ENCODE assay signal across 13 mouse cellular contexts in genomic region chr1:87637878-87638600, GRCm38 (mm10). TPM values are rescaled to one million over a fixed set of nuclear protein-coding genes. Genes with fewer than 3 reads are reported as not detected.
DNase-seq lines count a peak whose midpoint lies in the region; ATAC-seq and TF ChIP-seq lines count a peak whose summit lies in the region.
"Had no signal": no experiment of that assay in that cellular context is flagged by ENCODE, and none has a peak within 500 bp of the region (broad histone marks: within the 10 kb centered on the region; RNA-seq: fewer than 3 reads in every experiment).

No protein-coding gene starts in this region.

- H3K36me3 ChIP-seq in intestine, embryonic 16.5 days (ENCODE audit: control insufficient read depth, insufficient read depth, low read length), result no peaks in the 10 kb centered on the region
- no peaks in the 10 kb centered on the region for H3K36me3 ChIP-seq in midbrain, embryonic 13.5 days

- no peak overlapping the region for H3K4me3 ChIP-seq in bone marrow, adult 2 months (replicated peaks; ENCODE audit: control insufficient read depth, low read depth, low read length)
- no peak overlapping the region for H3K4me3 ChIP-seq in intestine, embryonic 16.5 days (ENCODE audit: low read length)
- H3K4me3 ChIP-seq in midbrain, embryonic 13.5 days (replicated peaks), result no peak overlapping the region

- H3K9me3 ChIP-seq in intestine, embryonic 16.5 days (ENCODE audit: control insufficient read depth, low read length), result no peaks in the 10 kb centered on the region
- H3K9me3 ChIP-seq in midbrain, embryonic 13.5 days, result no peaks in the 10 kb centered on the region

- intact Hi-C loops in gastrocnemius, postnatal 14 days (cut with DNase I; ENCODE audit: low total_unique reads), result no loop called here

- peak overlapping the region; percentile 71 for H3K27ac ChIP-seq in bone marrow, adult 2 months (ENCODE audit: control insufficient read depth, insufficient read depth, low read depth, low read length, poor library complexity)
- no peak overlapping the region for H3K27ac ChIP-seq in intestine, embryonic 16.5 days (ENCODE audit: low read length)
- no peak overlapping the region for H3K27ac ChIP-seq in midbrain, embryonic 13.5 days

- no peaks in the 10 kb centered on the region for H3K27me3 ChIP-seq in intestine, embryonic 16.5 days (replicated peaks; ENCODE audit: control insufficient read depth, insufficient read depth, low read length)
- H3K27me3 ChIP-seq in midbrain, embryonic 13.5 days, result no peaks in the 10 kb centered on the region

- peak; percentile 68 for ATAC-seq in intestine, embryonic 16.5 days
- peak; percentile 12; the same call in 1 of the 2 replicates for ATAC-seq in monocyte, adult 5-6 weeks (replicated peaks; ENCODE audit: insufficient number of reproducible peaks, low FRiP score, low TSS enrichment, poor library complexity, severe bottlenecking)
- no peak for ATAC-seq in midbrain, embryonic 13.5 days
- ATAC-seq: forebrain, embryonic 14.5 days had no signal

- no peak for TF ChIP-seq CTCF in bone marrow, adult 2 months (IDR thresholded peaks at IDR 0.05; ENCODE audit: control insufficient read depth, insufficient read depth, low read length)

- peak; percentile 33 for DNase-seq in layer of hippocampus, adult 9-11 months
- no peak for DNase-seq in layer of hippocampus, adult 11-12 months (ENCODE audit: low spot score)
- no peak for DNase-seq in gastrocnemius, postnatal 14 days
- DNase-seq: cerebellum, adult 9-10 months; gastrocnemius, postnatal 10 days; heart, postnatal 14 days; kidney, adult 8-10 months; layer of hippocampus, postnatal 36 days had no signal

- no peak overlapping the region for H3K9ac ChIP-seq in intestine, embryonic 16.5 days (ENCODE audit: low read depth, low read length)
- no peak overlapping the region for H3K9ac ChIP-seq in midbrain, embryonic 13.5 days (replicated peaks)

- WGBS in bone marrow, adult 2 months, result 8% methylated on average over 4 of the region's 4 CpGs
- WGBS in intestine, embryonic 16.5 days, result 75% methylated on average over 4 of the region's 4 CpGs
- 93% methylated on average over 4 of the region's 4 CpGs for WGBS in midbrain, embryonic 13.5 days

- H3K4me1 ChIP-seq in bone marrow, adult 2 months (ENCODE audit: control insufficient read depth, insufficient read depth, low read length), result peaks cover 28% of the 10 kb centered on the region
- no peaks in the 10 kb centered on the region for H3K4me1 ChIP-seq in intestine, embryonic 16.5 days (ENCODE audit: control insufficient read depth, insufficient read depth, low read length)
- no peaks in the 10 kb centered on the region for H3K4me1 ChIP-seq in midbrain, embryonic 13.5 days (replicated peaks)

- no peak overlapping the region for H3K4me2 ChIP-seq in intestine, embryonic 16.5 days (ENCODE audit: low read depth, low read length)
- H3K4me2 ChIP-seq in midbrain, embryonic 13.5 days (replicated peaks), result no peak overlapping the region

- no peak for TF ChIP-seq POLR2A in bone marrow, adult 2 months (IDR thresholded peaks at IDR 0.05; ENCODE audit: borderline replicate concordance, control insufficient read depth, low read depth, low read length)

RNA-seq across cellular contexts. Expression of gene Inpp5d, which starts 17.9 kb away (rescaled TPM):
- 47.2 and 80.4 TPM in 2 replicates for polyA plus RNA-seq in bone marrow, adult 2 months (2011; ENCODE audit: insufficient read depth, insufficient read length, low replicate concordance, missing spikeins)
- 3.4 and 5.3 TPM in 2 replicates for polyA plus RNA-seq in intestine, embryonic 16.5 days (2015; fragmentation: Nextera tagmentation; extraction: Ambion mirVana)
- 146 to 215 TPM (median 169 TPM) in 3 replicates for total RNA-seq in monocyte, adult 5-6 weeks (2017)
- 1 to 10 TPM; 3.9 to 7.3 TPM for total RNA-seq in gastrocnemius, postnatal 14 days (2021)
- 1.9 and 2.5 TPM in 2 replicates for polyA plus RNA-seq in midbrain, embryonic 13.5 days (2015; fragmentation: Nextera tagmentation; extraction: Ambion mirVana)
